Mouse (Mus musculus) CD8-positive naive resting alpha-beta T cell, adult 2 months (primary cell): Measurements from ENCODE around the gene Gdpgp1.

Experiments
- DNase-seq, 2 experiments: peaks; one replicate each; pipeline ENCODE4 v3.0.0; 2022; ENCODE audit warnings: low read depth in 2 of 2, low spot score in 2 of 2

Gene Gdpgp1

DNA sequence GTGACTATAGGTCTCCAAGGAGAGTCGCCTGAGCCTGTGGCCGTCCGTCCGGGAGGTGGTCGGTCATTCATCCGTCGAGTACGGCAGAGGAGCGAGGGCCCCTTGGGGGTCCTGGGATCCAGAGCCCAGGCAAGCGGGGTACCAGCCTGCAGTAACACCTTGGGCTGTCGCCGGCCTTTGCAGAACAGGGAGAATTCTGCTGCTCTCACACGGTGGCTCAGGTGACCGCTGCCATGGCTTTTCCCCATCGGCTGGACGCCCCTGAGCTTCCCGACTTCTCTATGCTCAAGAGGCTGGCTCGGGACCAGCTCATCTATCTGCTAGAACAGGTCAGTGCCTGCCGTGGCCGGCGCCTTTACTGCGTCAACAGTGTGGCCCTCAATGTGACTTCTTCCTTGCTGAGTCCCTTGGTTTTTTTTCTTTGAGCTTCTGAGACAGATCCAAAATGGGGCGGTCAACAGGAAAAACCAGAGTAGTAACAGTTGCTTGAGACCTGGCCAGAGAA lies 37.1 kb downstream of the Gdpgp1 start:
- DNase-seq: no peak

DNA sequence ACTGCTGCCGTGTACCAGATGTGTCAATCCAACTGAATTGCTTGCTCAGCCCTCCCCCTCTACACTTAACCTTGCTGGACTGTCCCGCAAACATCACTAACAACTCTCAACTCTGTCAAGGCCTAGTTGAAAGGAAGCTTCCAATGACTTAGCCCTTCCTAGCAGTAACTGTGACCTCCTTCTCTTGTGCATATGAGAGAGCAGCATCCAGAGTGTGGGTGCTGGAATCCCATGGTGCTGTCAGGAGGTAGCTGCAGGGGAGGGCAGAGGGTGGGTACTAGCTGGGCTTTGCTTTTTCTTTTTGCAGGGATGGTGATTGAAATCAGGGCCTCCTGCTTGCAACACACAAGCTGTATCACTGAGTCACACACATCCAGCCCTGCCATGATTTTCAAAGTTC lies 40.8 kb downstream of the Gdpgp1 start:
- DNase-seq: no peak

DNA sequence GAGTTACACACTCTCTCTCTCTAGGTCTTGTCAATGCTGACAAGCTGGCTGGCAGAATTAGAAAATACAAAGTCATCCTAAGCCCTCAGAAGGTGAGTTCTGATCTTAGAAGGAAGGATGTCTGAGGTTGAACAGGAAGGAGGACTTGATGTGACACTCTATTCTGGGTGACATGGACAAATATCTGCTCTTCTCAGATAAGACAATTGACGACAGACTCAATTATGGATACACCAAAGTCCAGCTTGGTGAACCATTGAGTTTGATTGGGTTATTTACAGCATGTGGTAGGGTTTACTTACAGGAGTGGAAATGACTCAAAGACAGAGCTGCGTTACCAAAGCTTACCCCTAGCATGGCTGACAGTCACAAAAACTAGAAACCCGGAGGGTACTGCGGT lies 43.7 kb downstream of the Gdpgp1 start:
- DNase-seq: no peak

DNA sequence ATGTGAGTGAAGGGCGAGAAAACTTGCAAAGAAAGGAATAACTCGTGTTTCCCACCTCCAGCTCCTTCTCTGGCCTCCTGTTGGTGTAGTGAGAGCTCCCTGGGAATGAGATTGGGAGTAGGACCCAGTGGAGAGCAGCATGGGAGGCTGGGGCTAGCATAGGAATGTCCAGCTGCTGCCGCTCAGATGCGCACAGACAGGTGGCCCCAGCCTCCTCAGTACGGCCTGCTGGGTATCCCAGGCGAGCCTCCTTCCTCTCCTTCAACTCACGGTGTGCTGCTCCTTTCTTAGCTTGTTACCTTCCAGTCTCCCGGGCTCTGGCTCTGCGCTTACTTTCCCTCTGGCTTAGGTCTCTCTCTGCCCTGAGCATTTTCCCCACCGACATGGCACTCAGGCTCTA lies 47.4 kb downstream of the Gdpgp1 start:
- no peak for DNase-seq

DNA sequence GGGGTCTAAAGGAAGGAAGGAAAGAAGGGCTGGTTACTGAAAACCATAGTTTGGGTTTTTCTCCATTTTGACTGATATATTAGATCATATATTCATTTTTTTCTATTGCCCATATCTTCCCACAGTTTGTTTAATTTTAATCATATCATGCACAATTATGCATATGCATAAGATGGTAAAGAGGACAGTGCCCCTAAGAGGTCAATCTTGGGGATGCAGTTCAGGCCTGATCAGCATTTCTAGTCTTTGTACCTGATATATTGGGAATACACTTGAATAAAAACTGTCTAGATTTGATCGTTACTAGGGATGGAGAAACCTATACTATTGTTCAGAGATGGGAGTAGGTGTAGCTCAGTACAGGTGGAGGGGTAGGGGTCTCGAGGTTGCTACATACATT lies 48.3 kb downstream of the Gdpgp1 start:
- DNase-seq: no peak

DNA sequence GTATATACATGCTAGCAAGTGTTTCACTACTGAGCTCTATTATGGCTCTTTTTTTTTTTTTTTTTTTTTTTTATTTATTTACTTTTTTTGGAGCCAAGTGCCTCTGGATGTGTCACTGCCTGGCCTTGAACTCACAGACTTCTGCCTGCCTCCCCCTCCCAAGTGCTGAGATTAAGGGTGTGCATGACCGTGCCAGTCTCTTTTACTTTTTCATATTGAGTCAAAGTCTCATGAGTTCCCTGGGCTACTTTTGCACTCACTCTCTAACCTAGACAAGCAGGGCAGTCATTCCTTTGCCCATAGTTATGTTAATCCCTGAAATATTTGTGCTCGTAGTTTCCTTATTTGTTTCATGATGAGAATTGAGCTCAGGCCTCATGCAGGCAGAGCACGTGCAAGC lies 49.0 kb downstream of the Gdpgp1 start:
- DNase-seq: no peak

DNA sequence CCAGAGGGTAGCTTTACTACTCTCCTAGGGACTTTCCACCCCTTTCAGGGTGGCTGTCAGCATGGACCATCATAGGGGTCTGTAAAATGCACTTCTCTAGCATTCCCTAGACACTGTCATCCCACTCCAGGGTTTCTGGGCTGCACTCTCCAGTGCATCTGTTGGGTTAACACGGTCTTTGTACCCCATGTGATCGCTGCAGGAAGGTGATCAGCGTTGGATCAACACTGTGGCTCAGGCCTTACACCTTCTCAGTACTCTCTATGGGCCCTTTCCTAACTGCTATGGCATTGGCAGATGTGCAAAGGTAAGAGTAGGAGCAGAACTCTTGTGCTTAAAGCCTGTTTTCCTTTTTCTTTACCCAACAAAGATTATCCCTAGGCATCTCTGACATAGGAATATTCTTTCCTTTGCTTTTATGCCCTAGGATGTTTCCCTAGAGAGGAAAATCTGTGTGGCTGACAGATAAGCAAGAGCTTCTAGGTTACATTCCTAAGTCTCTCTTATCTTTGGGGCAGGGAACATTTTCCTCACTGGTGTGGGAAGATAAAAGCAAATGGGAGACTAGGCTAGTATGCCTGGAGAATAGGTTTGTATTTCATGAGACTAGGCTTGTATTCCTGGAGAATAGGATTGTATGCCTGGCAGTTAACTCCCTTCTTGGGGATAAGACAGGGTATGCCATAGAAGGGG lies 50.7 kb downstream of the Gdpgp1 start:
- DNase-seq: no peak

DNA sequence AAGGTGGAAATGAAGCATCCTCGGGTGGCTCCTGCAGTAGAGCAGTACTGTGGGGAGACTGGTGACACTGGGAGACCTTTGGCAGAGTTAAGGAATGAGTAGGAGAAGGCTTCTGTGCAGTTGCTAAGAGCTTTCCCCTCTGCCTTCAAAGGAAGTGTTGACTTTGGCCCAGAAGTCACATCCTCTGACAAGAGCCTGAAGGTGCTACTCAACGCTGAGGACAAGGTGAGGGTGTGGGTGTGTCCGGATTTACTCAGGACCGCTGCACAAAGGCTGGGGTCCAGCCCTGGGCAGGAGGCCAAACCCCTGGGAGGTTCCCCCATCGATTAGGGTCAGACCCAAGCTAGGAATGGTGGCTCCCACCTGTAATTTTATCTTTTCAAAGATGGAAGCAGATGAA lies 51.7 kb downstream of the Gdpgp1 start:
- no peak for DNase-seq

DNA sequence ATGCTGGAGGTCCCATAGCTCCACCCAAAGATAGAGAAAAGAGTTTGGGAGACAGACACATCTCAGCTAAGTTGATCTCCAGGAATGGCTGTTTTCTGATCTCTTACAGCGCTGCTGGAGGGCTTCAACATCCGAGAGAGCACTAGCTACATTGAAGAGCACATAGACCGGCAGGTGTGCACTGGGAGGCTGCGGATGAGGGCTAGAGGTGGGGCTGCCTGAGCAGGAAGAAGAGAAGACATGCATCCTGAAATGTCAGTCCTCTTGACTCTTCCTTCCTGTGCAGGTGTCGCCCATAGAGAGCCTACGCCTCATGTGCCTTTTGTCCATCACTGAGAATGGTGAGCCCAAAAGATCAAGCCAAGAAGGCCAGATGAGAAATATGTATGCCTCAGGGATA lies 53.1 kb downstream of the Gdpgp1 start:
- DNase-seq: no peak

DNA sequence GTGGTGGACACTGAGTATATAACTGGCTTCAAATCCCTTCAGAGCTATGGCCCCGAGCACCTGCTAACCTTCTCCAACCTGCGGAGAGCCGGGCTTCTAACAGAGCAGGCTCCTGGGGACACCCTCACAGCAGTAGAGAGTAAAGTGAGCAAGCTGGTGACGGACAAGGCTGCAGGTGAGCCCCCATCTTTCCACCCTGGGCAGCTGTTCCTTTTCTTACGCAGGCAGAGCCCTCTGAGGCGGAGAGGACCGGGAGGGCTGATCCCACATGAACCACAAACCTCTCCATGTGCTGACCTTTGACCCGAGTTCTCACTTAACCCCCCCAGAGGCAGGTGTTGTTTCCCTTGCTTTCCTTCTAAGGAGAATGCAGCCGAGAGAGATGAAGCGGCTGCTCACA lies 55.1 kb downstream of the Gdpgp1 start:
- no peak for DNase-seq
